ENCODE assay signal across 11 mouse cellular contexts in the genomic region with DNA sequence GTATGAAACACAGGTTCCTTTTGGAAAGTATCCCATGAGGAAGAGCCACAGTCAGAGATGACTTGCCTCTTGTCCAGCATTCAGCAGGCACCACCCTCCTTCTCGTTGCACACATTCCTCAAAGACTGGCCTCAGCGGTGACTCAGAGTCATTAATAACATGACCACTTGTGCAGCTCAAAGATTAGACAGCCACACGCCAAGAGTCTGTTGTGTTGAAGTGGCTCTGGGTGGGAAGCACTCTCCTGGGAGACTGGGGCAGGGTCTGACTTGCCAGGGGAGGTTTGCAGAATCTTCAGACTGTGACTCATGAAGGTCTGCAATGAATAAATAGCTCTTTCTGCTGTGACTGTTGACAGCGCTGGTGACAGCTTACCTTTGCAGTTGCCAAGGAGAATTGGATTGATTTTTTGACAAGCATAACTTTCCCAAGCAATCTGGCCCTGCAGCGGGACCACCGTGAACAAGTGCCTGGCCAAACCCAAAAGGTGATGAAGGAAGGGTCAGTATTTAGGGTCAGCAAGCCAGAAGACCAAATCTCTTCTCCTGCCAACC.
A peak's percentile ranks its signal among the peaks of the same experiment; 100 is the strongest.
DNase-seq lines count a peak whose midpoint lies in the region; ATAC-seq lines count a peak whose summit lies in the region.
"Had no signal": no experiment of that assay in that cellular context is flagged by ENCODE, and none has a peak within 500 bp of the region (broad histone marks: within the 10 kb centered on the region; RNA-seq: fewer than 3 reads in every experiment).

No protein-coding gene starts in this region.

- no peaks in the 10 kb centered on the region for H3K9me3 ChIP-seq in kidney, embryonic 15.5 days (replicated peaks)
- H3K9me3 ChIP-seq in heart, embryonic 16.5 days (replicated peaks; ENCODE audit: control insufficient read depth, low read length), result no peaks in the 10 kb centered on the region
- H3K9me3 ChIP-seq: G1E; liver, embryonic 12.5 days had no signal

- ATAC-seq in kidney, embryonic 15.5 days (replicated peaks; ENCODE audit: low FRiP score), result peak; percentile 52; the same call in 1 of the 2 replicates
- ATAC-seq in heart, embryonic 16.5 days (replicated peaks; ENCODE audit: extremely low read depth, insufficient read depth, low FRiP score), result peak; percentile 94
- ATAC-seq: liver, embryonic 12.5 days had no signal

- peak overlapping the region; percentile 41; the same call in 1 of the 2 replicates for H3K27ac ChIP-seq in kidney, embryonic 15.5 days
- H3K27ac ChIP-seq in heart, embryonic 16.5 days (ENCODE audit: low read length), result peak overlapping the region; percentile 86
- H3K27ac ChIP-seq: liver, embryonic 12.5 days had no signal

- no peak overlapping the region for H3K4me2 ChIP-seq in kidney, embryonic 15.5 days
- H3K4me2 ChIP-seq in heart, embryonic 16.5 days (ENCODE audit: low read depth, low read length), result peak overlapping the region; percentile 30
- H3K4me2 ChIP-seq: liver, embryonic 12.5 days had no signal

- peaks cover 73% of the 10 kb centered on the region for H3K4me1 ChIP-seq in kidney, embryonic 15.5 days
- H3K4me1 ChIP-seq in heart, embryonic 16.5 days (ENCODE audit: control insufficient read depth, insufficient read depth, low read length), result peaks cover 37% of the 10 kb centered on the region
- H3K4me1 ChIP-seq: liver, embryonic 12.5 days had no signal

- H3K4me3 ChIP-seq in kidney, embryonic 15.5 days (replicated peaks), result no peak overlapping the region
- H3K4me3 ChIP-seq in heart, embryonic 16.5 days (ENCODE audit: low read length), result no peak overlapping the region
- H3K4me3 ChIP-seq: liver, embryonic 12.5 days had no signal

- no peak for DNase-seq in kidney, adult 9 months
- DNase-seq in adrenal gland, postnatal 25 days, result peak; percentile 41
- peak; percentile 78 for DNase-seq in skeletal muscle tissue, adult 2 months (ENCODE audit: low read depth, low spot score)
- no peak for DNase-seq in layer of hippocampus, adult 11-12 months (ENCODE audit: low spot score)
- no peak for DNase-seq in ovary, postnatal 14 days (ENCODE audit: low spot score)
- DNase-seq in layer of hippocampus, postnatal 36 days, result no peak
- DNase-seq: thymus, postnatal 4 days had no signal

- H3K9ac ChIP-seq in kidney, embryonic 15.5 days, result no peak overlapping the region
- no peak overlapping the region for H3K9ac ChIP-seq in heart, embryonic 16.5 days (ENCODE audit: low read length)
- H3K9ac ChIP-seq: liver, embryonic 12.5 days had no signal

- WGBS in kidney, embryonic 15.5 days, result 30% methylated on average over 6 of the region's 6 CpGs
- WGBS in heart, embryonic 16.5 days, result 12% methylated on average over 6 of the region's 6 CpGs

- H3K27me3 ChIP-seq in kidney, embryonic 15.5 days, result no peaks in the 10 kb centered on the region
- H3K27me3 ChIP-seq in heart, embryonic 16.5 days (ENCODE audit: control insufficient read depth, insufficient read depth, low read length), result no peaks in the 10 kb centered on the region
- H3K27me3 ChIP-seq: liver, embryonic 12.5 days had no signal

- no peaks in the 10 kb centered on the region for H3K36me3 ChIP-seq in kidney, embryonic 15.5 days
- H3K36me3 ChIP-seq in heart, embryonic 16.5 days (ENCODE audit: control insufficient read depth, insufficient read depth), result no peaks in the 10 kb centered on the region
- H3K36me3 ChIP-seq: G1E; liver, embryonic 12.5 days had no signal

Comparison
In these comparisons a context has a peak if more than half of its experiments do, and no peak if none do; other contexts are left out.
1. DNase-seq: peak in adrenal gland, postnatal 25 days (single experiment) and skeletal muscle tissue, adult 2 months (single experiment); none in kidney, adult 9 months (single experiment), layer of hippocampus, adult 11-12 months (single experiment), ovary, postnatal 14 days (single experiment) and layer of hippocampus, postnatal 36 days (0 of 2).